Mouse (Mus musculus): Measurements from ENCODE around the gene Gpatch8.
A peak's percentile ranks its signal among the peaks of the same experiment; 100 is the strongest.

The Gpatch8 gene

DNA sequence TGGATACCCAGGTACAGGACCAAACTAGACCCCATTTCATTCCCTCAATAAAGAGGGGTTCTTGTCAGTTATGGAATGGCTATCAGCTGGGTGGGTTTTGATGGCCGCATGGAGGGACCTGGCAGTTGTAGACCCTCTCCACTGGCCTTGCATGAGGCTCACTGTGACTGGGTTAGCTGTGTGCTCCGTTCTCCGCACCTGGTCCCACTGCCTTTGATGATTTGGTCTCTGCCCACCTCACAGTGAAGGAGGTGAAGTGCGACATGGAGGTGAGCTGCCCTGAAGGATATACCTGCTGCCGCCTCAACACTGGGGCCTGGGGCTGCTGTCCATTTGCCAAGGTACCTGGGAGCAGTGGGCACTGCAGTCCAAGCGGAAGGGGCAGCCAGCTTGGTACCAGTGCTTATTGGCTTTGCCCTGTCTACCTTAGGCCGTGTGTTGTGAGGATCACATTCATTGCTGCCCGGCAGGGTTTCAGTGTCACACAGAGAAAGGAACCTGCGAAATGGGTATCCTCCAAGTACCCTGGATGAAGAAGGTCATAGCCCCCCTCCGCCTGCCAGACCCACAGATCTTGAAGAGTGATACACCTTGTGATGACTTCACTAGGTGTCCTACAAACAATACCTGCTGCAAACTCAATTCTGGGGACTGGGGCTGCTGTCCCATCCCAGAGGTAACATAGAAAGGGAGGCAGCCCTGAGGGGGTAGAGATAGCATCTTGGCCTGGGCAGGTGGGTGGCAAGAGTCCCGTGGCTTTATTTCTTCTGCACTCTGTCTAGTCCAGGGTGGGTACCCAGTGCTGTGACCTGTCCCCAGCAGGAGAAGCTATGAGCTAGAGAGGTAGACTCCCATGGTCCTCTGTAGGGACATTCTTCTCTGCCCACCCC lies 121.1 kb downstream of the Gpatch8 start:
- DNase-seq (ENCODE audit: low spot score) = no peak

GRCm38 (mm10) chr11:102434406-102434805 lies 121.8 kb downstream of the Gpatch8 start:
- DNase-seq (ENCODE audit: low spot score) = peak; percentile 87

DNA sequence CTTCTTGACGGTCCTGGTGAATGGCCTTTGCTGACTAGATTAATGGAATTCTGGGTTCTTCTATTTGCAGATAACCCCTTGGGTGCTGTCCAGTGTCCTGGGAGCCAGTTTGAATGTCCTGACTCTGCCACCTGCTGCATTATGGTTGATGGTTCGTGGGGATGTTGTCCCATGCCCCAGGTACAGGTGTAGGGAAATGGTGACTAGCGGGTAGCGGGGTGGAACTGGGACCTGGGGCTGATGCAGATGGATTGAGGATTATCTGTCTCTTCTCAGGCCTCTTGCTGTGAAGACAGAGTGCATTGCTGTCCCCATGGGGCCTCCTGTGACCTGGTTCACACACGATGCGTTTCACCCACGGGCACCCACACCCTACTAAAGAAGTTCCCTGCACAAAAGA lies 122.3 kb downstream of the Gpatch8 start:
- no peak for DNase-seq (ENCODE audit: low spot score)

- DNase-seq (ENCODE audit: low spot score) = no peak
These were observed 123.3 kb downstream of the Gpatch8 start for GRCm38 (mm10) chr11:102432896-102433295.

DNA sequence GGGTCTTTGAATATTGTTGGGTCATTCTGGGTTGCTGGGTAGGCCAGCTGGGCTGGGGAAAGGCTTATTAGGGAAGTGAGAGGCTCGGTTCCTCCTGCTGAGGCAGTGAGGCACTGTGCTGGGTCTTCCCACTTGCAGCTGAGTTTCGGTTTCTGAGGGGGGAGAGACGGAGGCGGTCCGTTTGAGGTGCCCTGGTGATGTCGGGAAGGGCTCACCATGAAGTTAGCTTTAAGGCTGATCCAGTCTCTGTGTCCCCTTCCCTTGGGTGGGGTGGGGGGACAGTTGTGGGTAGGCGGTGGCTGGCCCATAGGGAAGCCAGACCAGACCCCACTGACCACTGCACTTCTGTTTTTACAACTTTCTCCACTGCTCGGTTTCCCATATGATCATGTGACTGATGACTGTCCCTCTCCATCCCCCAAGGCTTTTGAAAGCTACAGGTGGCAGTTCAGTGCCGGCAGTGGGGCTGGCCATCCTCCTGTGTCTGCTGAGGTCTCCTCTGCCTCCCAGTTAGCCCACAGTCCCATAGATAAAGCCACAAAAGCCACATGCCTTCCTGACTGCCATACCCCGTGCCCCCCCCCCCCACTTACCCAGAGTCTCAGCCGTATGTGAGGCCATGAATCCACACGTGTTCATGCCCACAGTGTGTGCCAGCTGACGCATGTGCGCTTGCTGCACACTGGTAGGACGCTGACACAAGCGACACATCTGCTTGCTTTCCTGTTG lies 123.9 kb downstream of the Gpatch8 start:
- no peak for DNase-seq (ENCODE audit: low spot score)

GRCm38 (mm10) chr11:102431728-102432114 lies 124.5 kb downstream of the Gpatch8 start:
- no peak for DNase-seq (ENCODE audit: low spot score)

DNA sequence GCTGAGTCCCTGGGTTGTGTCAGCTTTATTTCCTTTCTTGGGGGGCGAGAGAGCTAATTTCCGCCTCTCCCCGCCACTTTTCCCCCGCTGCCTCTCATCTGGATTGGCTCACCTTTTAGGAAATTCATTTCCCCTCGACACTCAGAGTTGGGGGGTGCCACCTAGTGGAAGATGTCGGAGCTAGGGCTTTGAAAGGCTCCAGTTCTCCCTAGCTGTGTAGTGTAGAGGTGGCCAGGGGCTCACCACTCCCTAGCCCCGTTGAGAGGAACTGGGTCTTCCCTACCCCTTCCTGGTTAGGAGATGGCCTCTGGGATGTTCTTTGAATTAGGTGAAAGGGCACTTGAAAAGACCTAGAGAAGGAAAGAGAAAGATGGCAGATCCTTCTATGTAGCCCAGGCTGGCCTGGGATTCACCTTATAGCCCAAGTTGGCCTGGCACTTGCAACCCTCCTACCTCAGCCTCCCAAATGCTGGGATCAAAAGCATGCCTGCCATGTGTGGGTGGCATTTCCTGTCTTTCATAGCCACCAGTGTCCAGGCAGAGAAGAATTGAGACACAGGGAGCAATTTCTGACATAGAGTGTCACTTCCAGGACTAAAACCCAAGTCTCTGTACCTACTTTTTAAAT lies 125.1 kb downstream of the Gpatch8 start:
- DNase-seq (ENCODE audit: low spot score) = peak; percentile 87

DNA sequence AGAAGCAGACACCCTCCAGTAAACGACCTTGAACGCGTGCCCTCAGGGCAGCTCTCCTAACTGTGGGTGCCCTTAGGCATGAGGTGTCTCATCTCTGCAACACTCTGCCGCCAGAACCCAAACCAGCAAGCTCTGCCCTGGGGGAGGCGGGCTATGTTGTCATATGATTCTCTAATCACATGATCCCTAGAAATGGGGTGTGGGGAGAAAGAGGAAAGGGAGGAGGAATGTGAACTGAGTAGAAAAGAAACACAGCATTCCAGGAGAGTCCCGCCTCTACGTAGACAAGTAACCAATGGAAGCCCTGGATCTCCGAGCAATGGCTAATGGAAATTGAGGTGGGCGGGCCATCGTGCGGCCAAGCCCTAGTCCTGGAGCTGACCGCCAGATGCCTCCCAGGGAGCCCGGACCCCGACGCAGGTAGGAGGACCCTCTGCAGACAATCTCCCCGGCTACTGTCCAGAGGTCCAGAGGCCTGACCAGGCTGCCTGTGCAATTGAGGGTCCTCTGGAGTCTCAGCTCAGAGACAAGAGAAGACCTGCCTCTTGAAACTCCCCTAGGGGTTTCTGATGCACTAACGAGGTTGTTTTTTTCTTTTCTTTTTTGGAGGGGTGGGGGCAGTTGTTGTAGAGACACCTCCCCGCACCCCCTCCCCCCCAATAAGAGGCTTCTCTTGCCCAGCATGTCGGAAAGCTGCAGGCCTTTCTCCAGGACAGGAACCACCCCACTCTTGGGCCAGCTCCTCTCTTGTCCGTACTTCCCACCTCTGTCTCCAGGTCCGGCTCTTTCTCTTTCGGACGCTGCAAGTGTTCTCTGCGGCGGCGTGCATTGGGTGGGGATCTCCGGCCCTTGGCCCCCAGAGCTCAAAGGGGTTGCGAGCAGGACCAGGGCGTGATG lies 125.8 kb downstream of the Gpatch8 start, which contains the start of gene Grn:
TSS of gene Grn (plus strand) at position 195 of the 897 bp plus-strand sequence.
- DNase-seq (ENCODE audit: low spot score) = peak; percentile 91

DNA sequence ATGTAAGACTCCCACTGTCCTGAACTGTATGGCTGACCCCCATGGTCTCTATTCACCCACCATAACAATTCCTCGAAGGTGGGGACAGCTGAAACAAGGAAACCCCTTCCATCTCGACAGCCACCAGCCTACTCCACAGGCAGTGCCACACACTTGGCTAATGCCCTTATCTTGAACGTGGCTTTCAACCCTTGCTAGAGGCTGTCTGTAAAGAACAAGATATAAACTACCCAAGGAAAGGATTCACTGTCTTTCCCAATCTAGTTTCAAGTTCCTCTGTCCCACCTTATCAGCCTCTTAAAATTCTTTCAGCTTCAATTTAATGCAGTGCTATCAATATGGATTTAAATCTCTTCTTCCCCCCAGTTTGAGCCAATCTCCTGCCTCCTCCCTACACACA lies 126.6 kb downstream of the Gpatch8 start:
- DNase-seq (ENCODE audit: low spot score) = no peak

DNA sequence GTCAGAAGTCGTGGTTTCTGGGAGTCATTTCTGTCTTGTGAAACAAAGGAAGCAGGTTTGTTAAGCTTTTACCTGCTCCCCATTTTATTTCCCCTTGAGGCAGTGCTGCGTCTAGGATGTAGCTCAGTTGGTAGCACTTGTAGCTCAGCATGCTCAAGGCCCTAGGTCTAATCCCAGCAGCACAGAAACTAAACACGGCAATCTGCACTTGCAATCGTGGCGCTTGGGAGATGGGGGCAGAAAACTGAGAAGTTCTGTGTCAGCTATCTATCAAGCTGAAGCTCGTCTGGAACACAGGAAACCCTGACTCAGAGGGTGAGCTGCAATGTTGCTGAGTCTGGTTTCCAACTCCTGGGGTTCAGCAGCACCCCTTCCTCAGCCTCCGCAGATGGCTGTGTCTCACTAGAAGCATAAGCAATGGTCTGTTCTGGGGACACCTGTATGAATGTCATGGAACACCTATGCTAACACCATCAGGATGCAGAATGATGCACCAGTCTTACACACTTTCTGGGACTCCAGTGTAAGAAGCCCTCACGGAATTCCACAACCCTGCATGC lies 127.1 kb downstream of the Gpatch8 start:
- no peak for DNase-seq (ENCODE audit: low spot score)

Data from urinary bladder, postnatal 14 days (tissue).